Mouse (Mus musculus): Measurements from ENCODE around the gene Mob2. TPM values are rescaled to one million over a fixed set of nuclear protein-coding genes. Genes with fewer than 3 reads are reported as not detected.

Mob2 gene
- polyA plus RNA-seq, 1 experiment from 2014 or later = 64.3 TPM

- Histone ChIP-seq H3K27ac (peak overlapping the region; percentile 98), H3K4me2 (peak overlapping the region; percentile 68; the same call in 1 of the 2 replicates), H3K27me3 (peaks cover 72% of the 10 kb centered on the region), H3K4me1 (replicated peaks) (peaks cover 98% of the 10 kb centered on the region), H3K9me3 (replicated peaks) (no peaks in the 10 kb centered on the region), H3K36me3 (peaks cover 38% of the 10 kb centered on the region), H3K4me3 (replicated peaks) (no peak overlapping the region), H3K9ac (peak overlapping the region; percentile 76)
- DNase-seq (peak; percentile 71), ATAC-seq (ENCODE audit: low read depth) (peak; percentile 18; the same call in 1 of the 2 replicates)
- WGBS (ENCODE audit: insufficient replicate concordance) = 10% methylated on average over 5 of the region's 5 CpGs
Measured at GRCm38 (mm10) chr7:142088886-142089285, 28.0 kb upstream of the Mob2 start.

- peak overlapping the region; percentile 30 for H3K4me3 ChIP-seq (replicated peaks)
- ATAC-seq (ENCODE audit: low read depth) = peak; percentile 98
- peak; percentile 78 for DNase-seq
- H3K9ac ChIP-seq = peak overlapping the region; percentile 76
- 41% methylated on average over 1 of the region's 1 CpGs for WGBS (ENCODE audit: insufficient replicate concordance)
- no peaks in the 10 kb centered on the region for H3K9me3 ChIP-seq (replicated peaks)
- H3K36me3 ChIP-seq = peaks cover 55% of the 10 kb centered on the region
- H3K4me1 ChIP-seq (replicated peaks) = peaks cover 93% of the 10 kb centered on the region
- H3K27ac ChIP-seq = peak overlapping the region; percentile 98
- H3K27me3 ChIP-seq = peaks cover 72% of the 10 kb centered on the region
- peak overlapping the region; percentile 68 for H3K4me2 ChIP-seq
Measured at GRCm38 (mm10) chr7:142087069-142087652, 26.3 kb upstream of the Mob2 start.

GRCm38 (mm10) chr7:142086159-142086905 is 25.5 kb upstream of the Mob2 start:
- Histone ChIP-seq H3K27ac (peak overlapping the region; percentile 98), H3K27me3 (peaks cover 72% of the 10 kb centered on the region), H3K4me1 (replicated peaks) (peaks cover 89% of the 10 kb centered on the region), H3K9ac (peak overlapping the region; percentile 75), H3K4me3 (replicated peaks) (peak overlapping the region; percentile 30), H3K36me3 (peaks cover 63% of the 10 kb centered on the region), H3K4me2 (peak overlapping the region; percentile 68), H3K9me3 (replicated peaks) (no peaks in the 10 kb centered on the region)
- DNase-seq (no peak), ATAC-seq (ENCODE audit: low read depth) (peak; percentile 34)
- WGBS (ENCODE audit: insufficient replicate concordance) = 44% methylated on average over 4 of the region's 4 CpGs

DNA sequence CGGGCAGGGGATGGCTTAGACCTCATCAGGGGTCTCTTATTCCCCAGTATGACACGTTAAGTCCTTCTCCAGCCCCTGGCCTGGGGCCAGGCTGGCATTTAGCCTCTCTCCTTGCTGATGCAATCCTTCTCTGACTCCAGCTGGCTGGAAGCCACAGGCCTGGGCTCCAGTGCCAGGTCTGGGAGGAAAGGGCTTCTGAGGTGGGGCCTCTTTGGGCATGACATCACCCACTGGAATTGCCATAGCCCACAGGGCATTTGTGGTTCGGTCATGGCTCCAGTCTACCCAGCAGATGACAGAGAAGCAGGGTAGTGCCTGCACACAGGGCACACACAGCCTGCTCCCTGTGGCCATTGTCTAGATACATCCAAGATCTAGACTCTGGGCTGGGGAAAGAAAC is 24.0 kb upstream of the Mob2 start:
- ATAC-seq (ENCODE audit: low read depth) (no peak), DNase-seq (no peak)
- Histone ChIP-seq H3K4me1 (replicated peaks) (peaks cover 78% of the 10 kb centered on the region), H3K4me2 (no peak overlapping the region), H3K4me3 (replicated peaks) (no peak overlapping the region), H3K9me3 (replicated peaks) (no peaks in the 10 kb centered on the region), H3K9ac (peak overlapping the region; percentile 75), H3K36me3 (peaks cover 66% of the 10 kb centered on the region), H3K27me3 (peaks cover 72% of the 10 kb centered on the region), H3K27ac (peak overlapping the region; percentile 98)
- WGBS (ENCODE audit: insufficient replicate concordance) = 57% methylated on average over 3 of the region's 3 CpGs

- no peaks in the 10 kb centered on the region for H3K9me3 ChIP-seq (replicated peaks)
Measured at GRCm38 (mm10) chr7:142084395-142084794, 23.5 kb upstream of the Mob2 start.

GRCm38 (mm10) chr7:142083588-142084317 is 22.9 kb upstream of the Mob2 start:
- no peak overlapping the region for H3K27ac ChIP-seq
- H3K9ac ChIP-seq = 0 out of 2 replicates have a peak overlapping the region, but pooled peaks have one; percentile 75
- DNase-seq (no peak), ATAC-seq (ENCODE audit: low read depth) (no peak)
- peaks cover 72% of the 10 kb centered on the region for H3K27me3 ChIP-seq
- H3K4me2 ChIP-seq = no peak overlapping the region
- H3K9me3 ChIP-seq (replicated peaks) = no peaks in the 10 kb centered on the region
- WGBS (ENCODE audit: insufficient replicate concordance) = 34% methylated on average over 12 of the region's 12 CpGs
- peaks cover 60% of the 10 kb centered on the region for H3K36me3 ChIP-seq
- peaks cover 67% of the 10 kb centered on the region for H3K4me1 ChIP-seq (replicated peaks)
- H3K4me3 ChIP-seq (replicated peaks) = no peak overlapping the region

More at GRCm38 (mm10) chr7:142084395-142084794, 23.5 kb upstream of the Mob2 start:
- H3K4me2 ChIP-seq = 0 out of 2 replicates have a peak overlapping the region, but pooled peaks have one; percentile 8
- H3K9ac ChIP-seq = peak overlapping the region; percentile 75
- ATAC-seq (ENCODE audit: low read depth) = no peak
- H3K4me1 ChIP-seq (replicated peaks) = peaks cover 74% of the 10 kb centered on the region
- H3K27me3 ChIP-seq = peaks cover 72% of the 10 kb centered on the region
- 22% methylated on average over 5 of the region's 5 CpGs for WGBS (ENCODE audit: insufficient replicate concordance)
- H3K4me3 ChIP-seq (replicated peaks) = no peak overlapping the region
- no peak for DNase-seq
- peak overlapping the region; percentile 98; the same call in 1 of the 2 replicates for H3K27ac ChIP-seq
- H3K36me3 ChIP-seq = peaks cover 61% of the 10 kb centered on the region

- Histone ChIP-seq H3K4me1 (replicated peaks) (peaks cover 61% of the 10 kb centered on the region), H3K27me3 (peaks cover 77% of the 10 kb centered on the region), H3K4me2 (peak overlapping the region; percentile 38; the same call in 1 of the 2 replicates), H3K9ac (no peak overlapping the region), H3K27ac (no peak overlapping the region), H3K9me3 (replicated peaks) (no peaks in the 10 kb centered on the region), H3K4me3 (replicated peaks) (peak overlapping the region; percentile 29; the same call in 1 of the 2 replicates), H3K36me3 (peaks cover 52% of the 10 kb centered on the region)
- ATAC-seq (ENCODE audit: low read depth) (no peak), DNase-seq (no peak)
- 25% methylated on average over 16 of the region's 16 CpGs for WGBS (ENCODE audit: insufficient replicate concordance)
Measured at GRCm38 (mm10) chr7:142082607-142083006, 21.7 kb upstream of the Mob2 start.

- WGBS (ENCODE audit: insufficient replicate concordance) = 5% methylated on average over 26 of the region's 38 CpGs
- DNase-seq = no peak
- Histone ChIP-seq H3K27ac (no peak overlapping the region), H3K9me3 (replicated peaks) (no peaks in the 10 kb centered on the region), H3K36me3 (peaks cover 52% of the 10 kb centered on the region), H3K27me3 (peaks cover 81% of the 10 kb centered on the region), H3K9ac (no peak overlapping the region), H3K4me2 (peak overlapping the region; percentile 38), H3K4me3 (replicated peaks) (peak overlapping the region; percentile 29), H3K4me1 (replicated peaks) (peaks cover 57% of the 10 kb centered on the region)
- no peak for ATAC-seq (ENCODE audit: low read depth)
Measured at GRCm38 (mm10) chr7:142082179-142082578, 21.3 kb upstream of the Mob2 start.

GRCm38 (mm10) chr7:142081736-142082135 is 20.9 kb upstream of the Mob2 start:
- Histone ChIP-seq H3K36me3 (peaks cover 52% of the 10 kb centered on the region), H3K4me3 (replicated peaks) (peak overlapping the region; percentile 29; the same call in 1 of the 2 replicates), H3K27ac (no peak overlapping the region), H3K9ac (no peak overlapping the region), H3K9me3 (replicated peaks) (no peaks in the 10 kb centered on the region), H3K27me3 (peaks cover 85% of the 10 kb centered on the region), H3K4me2 (peak overlapping the region; percentile 38), H3K4me1 (replicated peaks) (peaks cover 55% of the 10 kb centered on the region)
- DNase-seq (no peak), ATAC-seq (ENCODE audit: low read depth) (no peak)
- 28% methylated on average over 17 of the region's 17 CpGs for WGBS (ENCODE audit: insufficient replicate concordance)

DNA sequence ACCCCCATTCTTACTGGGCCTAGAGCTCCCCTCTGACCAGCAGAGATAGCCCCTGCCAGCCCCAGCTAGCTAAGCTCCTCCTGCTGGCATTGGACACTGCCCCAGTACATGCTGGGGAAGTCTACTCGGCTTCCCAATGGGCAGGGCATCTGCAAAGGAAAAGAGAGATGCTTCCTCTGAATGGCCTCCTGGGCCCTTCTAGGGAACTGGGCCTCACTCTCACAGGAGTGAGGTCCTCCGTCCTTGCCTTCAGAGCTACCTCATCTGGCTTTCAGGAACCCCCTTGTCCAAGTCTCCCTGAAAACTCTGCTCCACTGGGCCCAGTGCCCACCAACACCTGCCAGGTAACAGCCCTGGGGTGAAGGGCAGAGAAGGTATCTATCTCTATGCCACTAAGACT is 20.0 kb upstream of the Mob2 start:
- Histone ChIP-seq H3K9me3 (replicated peaks) (no peaks in the 10 kb centered on the region), H3K27ac (no peak overlapping the region), H3K4me1 (replicated peaks) (peaks cover 46% of the 10 kb centered on the region), H3K9ac (no peak overlapping the region), H3K36me3 (peaks cover 51% of the 10 kb centered on the region), H3K4me3 (replicated peaks) (no peak overlapping the region), H3K27me3 (peaks cover 92% of the 10 kb centered on the region), H3K4me2 (no peak overlapping the region)
- DNase-seq = no peak
- ATAC-seq (ENCODE audit: low read depth) = no peak
- 44% methylated on average over 2 of the region's 2 CpGs for WGBS (ENCODE audit: insufficient replicate concordance)

GRCm38 (mm10) chr7:142079365-142079764 is 18.5 kb upstream of the Mob2 start:
- no peaks in the 10 kb centered on the region for H3K9me3 ChIP-seq (replicated peaks)
- 35% methylated on average over 5 of the region's 5 CpGs for WGBS (ENCODE audit: insufficient replicate concordance)
- no peak overlapping the region for H3K4me3 ChIP-seq (replicated peaks)
- no peak overlapping the region for H3K4me2 ChIP-seq
- DNase-seq (no peak), ATAC-seq (ENCODE audit: low read depth) (no peak)
- peaks cover 98% of the 10 kb centered on the region for H3K27me3 ChIP-seq
- H3K9ac ChIP-seq = no peak overlapping the region
- peaks cover 36% of the 10 kb centered on the region for H3K36me3 ChIP-seq
- no peak overlapping the region for H3K27ac ChIP-seq
- peaks cover 31% of the 10 kb centered on the region for H3K4me1 ChIP-seq (replicated peaks)
